Mouse (Mus musculus): ENCODE measurements around the gene Kbtbd4. TPM values are rescaled to one million over a fixed set of nuclear protein-coding genes. Genes with fewer than 3 reads are reported as not detected.

Kbtbd4 gene
- polyA plus RNA-seq, 1 experiment, result 11.9 TPM

DNA sequence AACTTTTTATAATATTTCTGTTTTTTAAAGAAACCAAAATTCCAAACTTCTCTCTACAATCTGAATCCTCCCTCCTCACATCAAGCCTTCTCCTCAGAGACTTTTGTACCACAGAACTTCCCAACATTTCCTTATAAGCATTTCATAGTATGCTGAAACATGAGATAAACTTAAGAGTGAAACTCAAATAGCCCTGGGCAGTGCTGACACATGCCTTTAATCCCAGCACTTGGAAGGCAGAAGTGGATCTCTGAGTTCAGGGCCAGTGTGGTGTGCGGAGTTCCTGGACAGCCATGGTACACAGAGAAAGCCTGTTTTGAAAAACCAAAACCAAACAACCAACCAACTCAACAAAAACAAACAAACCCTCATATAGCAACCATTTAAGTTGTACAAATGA, 16.6 kb downstream of the Kbtbd4 start:
- no peak overlapping the region for H3K4me3 ChIP-seq
- H3ac ChIP-seq (ENCODE audit: control insufficient read depth, insufficient read length), result no peak overlapping the region
- H3K27me3 ChIP-seq (ENCODE audit: control insufficient read depth, insufficient read depth, insufficient read length), result no peaks in the 10 kb centered on the region
- no peak overlapping the region for H3K4me2 ChIP-seq (ENCODE audit: low read depth)
- TF ChIP-seq MYOD1 (IDR thresholded peaks at IDR 0.05; ENCODE audit: control insufficient read depth in 1 of 3, insufficient read length in 2 of 3, low read depth in 2 of 3), result no peak
- no peak for TF ChIP-seq MYOG (IDR thresholded peaks at IDR 0.05; ENCODE audit: control insufficient read depth in 1 of 3, insufficient read depth in 1 of 3, insufficient read length in 2 of 3, low read depth in 2 of 3)
- H3K79me2 ChIP-seq (ENCODE audit: control insufficient read depth, insufficient read depth), result peaks cover 12% of the 10 kb centered on the region
- H3K36me3 ChIP-seq (ENCODE audit: control insufficient read depth, insufficient read depth), result no peaks in the 10 kb centered on the region

DNA sequence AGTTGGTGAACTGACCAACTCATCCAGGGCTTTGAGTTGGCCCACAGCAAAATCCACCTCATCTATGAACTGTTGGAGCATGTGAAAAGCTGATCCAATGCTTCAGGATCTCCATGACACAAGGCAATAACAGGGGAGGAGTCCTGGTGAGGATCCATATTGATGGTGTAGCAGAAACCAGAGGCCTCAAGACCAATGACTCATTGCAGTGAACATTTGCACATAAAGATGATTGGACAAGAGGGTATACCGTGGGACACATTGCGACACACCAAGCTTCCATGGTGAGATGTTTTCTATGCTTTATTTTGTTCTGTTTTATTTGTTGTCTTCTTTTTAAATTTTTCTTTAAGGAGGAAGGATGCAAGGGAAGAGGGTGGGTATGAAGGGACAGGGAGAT, 18.1 kb downstream of the Kbtbd4 start:
- no peaks in the 10 kb centered on the region for H3K79me2 ChIP-seq (ENCODE audit: control insufficient read depth, insufficient read depth)
- H3K36me3 ChIP-seq (ENCODE audit: control insufficient read depth, insufficient read depth), result no peaks in the 10 kb centered on the region
- no peaks in the 10 kb centered on the region for H3K27me3 ChIP-seq (ENCODE audit: control insufficient read depth, insufficient read depth, insufficient read length)
- no peak for TF ChIP-seq E2F4 (IDR thresholded peaks at IDR 0.05; ENCODE audit: insufficient read depth)
- TF ChIP-seq CEBPB (IDR thresholded peaks at IDR 0.05; ENCODE audit: insufficient read depth, poor library complexity, severe bottlenecking), result peak; percentile 74
- no peak for TF ChIP-seq TCF12 (IDR thresholded peaks at IDR 0.05; ENCODE audit: insufficient read depth, poor library complexity, severe bottlenecking)
- no peak overlapping the region for H3ac ChIP-seq (ENCODE audit: control insufficient read depth, insufficient read length)
- no peak overlapping the region for H3K4me2 ChIP-seq (ENCODE audit: low read depth)
- no peak overlapping the region for H3K4me3 ChIP-seq

DNA sequence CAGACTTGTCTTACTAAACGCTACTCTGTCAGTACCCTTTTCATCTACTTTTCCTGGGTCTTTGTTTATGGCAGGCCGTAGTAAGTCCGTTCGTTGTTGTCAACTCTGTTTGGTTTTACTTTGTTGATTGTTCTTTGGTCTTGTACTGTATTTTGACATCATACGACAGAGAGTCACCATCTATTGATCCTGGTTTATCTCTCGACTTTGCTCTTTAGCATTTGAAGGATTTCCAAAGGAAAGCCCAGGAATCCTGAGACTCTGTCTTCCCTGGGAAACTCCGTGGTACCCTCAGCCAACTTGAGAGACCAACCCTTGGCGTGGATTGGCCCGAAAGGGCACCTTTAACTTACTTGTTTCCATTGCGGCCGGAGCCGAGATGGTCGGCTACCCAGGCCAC, 24.0 kb downstream of the Kbtbd4 start:
- Histone ChIP-seq H3K4me2 (ENCODE audit: low read depth) (no peak overlapping the region), H3K27me3 (ENCODE audit: control insufficient read depth, insufficient read depth, insufficient read length) (no peaks in the 10 kb centered on the region), H3ac (ENCODE audit: control insufficient read depth, insufficient read length) (no peak overlapping the region), H3K36me3 (ENCODE audit: control insufficient read depth, insufficient read depth) (no peaks in the 10 kb centered on the region), H3K4me3 (no peak overlapping the region), H3K79me2 (ENCODE audit: control insufficient read depth, insufficient read depth) (no peaks in the 10 kb centered on the region)
- no peak for TF ChIP-seq TCF3 (IDR thresholded peaks at IDR 0.05; ENCODE audit: insufficient read length, low read depth)

DNA sequence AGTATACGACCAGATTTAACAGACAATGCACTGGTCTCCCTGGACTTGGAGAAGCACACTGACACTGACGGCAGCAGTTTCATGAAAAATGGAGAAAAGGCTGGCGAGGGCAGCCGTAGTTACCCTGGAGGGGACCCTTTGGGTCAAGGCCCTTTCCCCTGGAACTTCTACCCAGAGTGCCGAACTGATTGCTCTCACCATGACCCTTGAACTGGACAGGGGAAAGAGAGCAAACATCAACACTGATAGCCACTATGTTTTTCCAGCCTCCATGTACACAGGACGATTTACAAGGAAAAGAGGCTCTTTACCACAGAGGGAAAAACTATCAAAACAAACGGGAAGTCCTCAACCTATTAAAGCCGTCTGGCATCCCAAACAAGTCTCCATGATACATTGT, 27.3 kb downstream of the Kbtbd4 start:
- Histone ChIP-seq H3K36me3 (ENCODE audit: control insufficient read depth, insufficient read depth) (no peaks in the 10 kb centered on the region), H3ac (ENCODE audit: control insufficient read depth, insufficient read length) (no peak overlapping the region), H3K4me3 (no peak overlapping the region), H3K4me2 (ENCODE audit: low read depth) (no peak overlapping the region), H3K27me3 (ENCODE audit: control insufficient read depth, insufficient read depth, insufficient read length) (no peaks in the 10 kb centered on the region), H3K79me2 (ENCODE audit: control insufficient read depth, insufficient read depth) (no peaks in the 10 kb centered on the region)
- TF ChIP-seq TCF3 (IDR thresholded peaks at IDR 0.05; ENCODE audit: insufficient read length, low read depth) (no peak), MYOG (IDR thresholded peaks at IDR 0.05; ENCODE audit: control insufficient read depth in 1 of 3, insufficient read depth in 1 of 3, insufficient read length in 2 of 3, low read depth in 2 of 3) (no peak)

DNA sequence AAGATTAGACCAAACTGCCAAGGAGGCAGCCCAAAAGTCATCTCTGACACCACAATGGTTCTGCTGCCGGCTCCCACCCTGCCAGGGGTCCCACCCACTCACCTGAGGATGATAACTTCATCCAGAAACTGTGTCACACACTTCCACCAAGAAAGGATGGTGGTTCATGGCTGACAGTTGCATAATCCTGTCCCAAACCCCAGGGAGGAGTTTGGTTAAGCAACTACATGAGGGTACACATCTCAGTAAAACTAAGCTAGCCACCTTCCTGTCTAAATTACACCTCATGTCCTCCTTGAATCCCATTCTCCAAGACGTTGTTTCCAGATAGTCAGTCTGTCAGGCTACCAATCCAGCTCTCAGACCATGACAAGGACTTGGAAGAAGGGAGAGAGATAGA, 27.7 kb downstream of the Kbtbd4 start:
- no peaks in the 10 kb centered on the region for H3K27me3 ChIP-seq (ENCODE audit: control insufficient read depth, insufficient read depth, insufficient read length)
- H3K4me2 ChIP-seq (ENCODE audit: low read depth), result no peak overlapping the region
- no peaks in the 10 kb centered on the region for H3K79me2 ChIP-seq (ENCODE audit: control insufficient read depth, insufficient read depth)
- H3ac ChIP-seq (ENCODE audit: control insufficient read depth, insufficient read length), result no peak overlapping the region
- TF ChIP-seq POLR2A (IDR thresholded peaks at IDR 0.05; ENCODE audit: insufficient read length, low read depth) (no peak), MAX (IDR thresholded peaks at IDR 0.05; ENCODE audit: low read depth) (no peak), TCF3 (IDR thresholded peaks at IDR 0.05; ENCODE audit: insufficient read length, low read depth) (no peak), CEBPB (IDR thresholded peaks at IDR 0.05; ENCODE audit: insufficient read depth, poor library complexity, severe bottlenecking) (no peak), MYOG (IDR thresholded peaks at IDR 0.05; ENCODE audit: control insufficient read depth in 1 of 3, insufficient read depth in 1 of 3, insufficient read length in 2 of 3, low read depth in 2 of 3) (no peak), USF1 (IDR thresholded peaks at IDR 0.05; ENCODE audit: low read depth) (no peak)
- H3K36me3 ChIP-seq (ENCODE audit: control insufficient read depth, insufficient read depth), result no peaks in the 10 kb centered on the region
- no peak overlapping the region for H3K4me3 ChIP-seq

DNA sequence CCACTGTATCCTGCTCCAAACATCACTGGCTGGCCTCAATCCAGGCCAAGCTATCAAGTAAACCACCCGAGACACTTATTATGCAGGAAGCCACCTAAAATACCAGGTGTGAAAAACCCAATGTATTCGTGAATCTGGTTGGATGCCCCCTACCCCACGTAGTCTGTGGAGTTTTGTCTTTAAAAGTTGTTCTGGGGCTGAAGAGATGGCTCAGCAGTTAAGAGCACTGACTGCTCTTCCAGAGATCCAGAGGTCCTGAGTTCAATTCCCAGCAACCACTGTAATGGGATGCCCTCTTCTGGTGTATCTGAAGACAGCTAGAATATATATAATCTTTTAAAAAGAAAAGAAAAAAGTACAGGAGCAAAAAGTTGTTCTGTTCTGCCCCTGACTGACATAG, 33.8 kb downstream of the Kbtbd4 start:
- Histone ChIP-seq H3K79me2 (ENCODE audit: control insufficient read depth, insufficient read depth) (peaks cover 25% of the 10 kb centered on the region), H3K4me2 (ENCODE audit: low read depth) (no peak overlapping the region), H3ac (ENCODE audit: control insufficient read depth, insufficient read length) (no peak overlapping the region), H3K27me3 (ENCODE audit: control insufficient read depth, insufficient read depth, insufficient read length) (no peaks in the 10 kb centered on the region), H3K36me3 (ENCODE audit: control insufficient read depth, insufficient read depth) (no peaks in the 10 kb centered on the region), H3K4me3 (no peak overlapping the region)
- no peak for TF ChIP-seq CEBPB (IDR thresholded peaks at IDR 0.05; ENCODE audit: insufficient read depth, poor library complexity, severe bottlenecking)
- TF ChIP-seq POLR2AphosphoS2 (IDR thresholded peaks at IDR 0.05; ENCODE audit: insufficient read length, low read depth), result no peak
- TF ChIP-seq TCF3 (IDR thresholded peaks at IDR 0.05; ENCODE audit: insufficient read length, low read depth), result no peak

DNA sequence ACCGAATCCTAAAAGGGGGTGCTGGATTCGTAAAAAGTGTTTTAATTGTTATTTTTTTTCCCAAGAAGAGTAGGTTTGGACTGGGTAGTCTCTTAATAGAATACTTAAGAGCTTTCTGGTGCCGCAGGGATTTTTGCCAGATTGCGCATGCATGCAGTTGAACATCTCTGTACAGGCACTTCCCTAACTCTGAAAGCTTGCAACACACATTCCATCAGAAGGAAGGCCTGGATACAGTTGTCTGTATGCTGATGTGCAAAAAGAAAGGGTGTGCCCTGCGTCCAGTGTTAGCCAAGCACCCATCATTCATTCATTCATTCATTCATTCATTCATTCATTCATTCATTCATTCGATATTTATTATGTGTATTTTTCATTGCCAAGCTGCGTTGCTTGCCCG, 35.2 kb downstream of the Kbtbd4 start:
- Histone ChIP-seq H3K4me2 (ENCODE audit: low read depth) (peak overlapping the region; percentile 69), H3ac (ENCODE audit: control insufficient read depth, insufficient read length) (peak overlapping the region; percentile 74), H3K4me3 (peak overlapping the region; percentile 69), H3K79me2 (ENCODE audit: control insufficient read depth, insufficient read depth) (peaks cover 39% of the 10 kb centered on the region), H3K36me3 (ENCODE audit: control insufficient read depth, insufficient read depth) (no peaks in the 10 kb centered on the region), H3K27me3 (ENCODE audit: control insufficient read depth, insufficient read depth, insufficient read length) (no peaks in the 10 kb centered on the region)
- no peak for TF ChIP-seq E2F4 (IDR thresholded peaks at IDR 0.05; ENCODE audit: insufficient read depth)
- no peak for TF ChIP-seq SRF (IDR thresholded peaks at IDR 0.05; ENCODE audit: control insufficient read depth, insufficient read length, low read depth)
- no peak for TF ChIP-seq MYOG (IDR thresholded peaks at IDR 0.05; ENCODE audit: control insufficient read depth in 1 of 3, insufficient read depth in 1 of 3, insufficient read length in 2 of 3, low read depth in 2 of 3)
- no peak for TF ChIP-seq POLR2AphosphoS2 (IDR thresholded peaks at IDR 0.05; ENCODE audit: insufficient read length, low read depth)
- no peak for TF ChIP-seq MAX (IDR thresholded peaks at IDR 0.05; ENCODE audit: low read depth)
- TF ChIP-seq REST (IDR thresholded peaks at IDR 0.05; ENCODE audit: insufficient read depth, insufficient read length), result no peak
- no peak for TF ChIP-seq POLR2A (IDR thresholded peaks at IDR 0.05; ENCODE audit: insufficient read length, low read depth)
- TF ChIP-seq USF1 (IDR thresholded peaks at IDR 0.05; ENCODE audit: low read depth), result no peak
- no peak for TF ChIP-seq TCF12 (IDR thresholded peaks at IDR 0.05; ENCODE audit: insufficient read depth, poor library complexity, severe bottlenecking)
- no peak for TF ChIP-seq TCF3 (IDR thresholded peaks at IDR 0.05; ENCODE audit: insufficient read length, low read depth)
- TF ChIP-seq MYOD1 (IDR thresholded peaks at IDR 0.05; ENCODE audit: control insufficient read depth in 1 of 3, insufficient read length in 2 of 3, low read depth in 2 of 3), result no peak
- no peak for TF ChIP-seq CEBPB (IDR thresholded peaks at IDR 0.05; ENCODE audit: insufficient read depth, poor library complexity, severe bottlenecking)

All from myocyte (in vitro differentiated cells).